Mouse (Mus musculus) megakaryocyte, embryonic 14.5 days (primary cell): ENCODE results near the gene Wbp11. TPM values are rescaled to one million over a fixed set of nuclear protein-coding genes. Genes with fewer than 3 reads are reported as not detected.

Experiments
- H3K27me3 ChIP-seq: replicated peaks from 2 replicates; pipeline ENCODE3; 2012; ENCODE audit warnings: inconsistent platforms
- H3K36me3 ChIP-seq: replicated peaks from 2 replicates; pipeline ENCODE3; 2012; ENCODE audit warnings: low read length, inconsistent platforms, mixed read lengths
- H3K4me1 ChIP-seq: 2 replicates; pipeline ENCODE4 v1.6.1; 2012; ENCODE audit warnings: inconsistent platforms
- H3K4me3 ChIP-seq: replicated peaks from 2 replicates; pipeline ENCODE3; 2012; ENCODE audit warnings: moderate library complexity, mild to moderate bottlenecking, inconsistent platforms
- H3K9me3 ChIP-seq: 2 replicates; pipeline ENCODE4 v1.6.1; 2012; ENCODE audit warnings: inconsistent platforms
- FLI1 ChIP-seq: IDR thresholded peaks from 2 replicates; pipeline ENCODE4 v1.6.1; 2012; ENCODE audit warnings: low read length, inconsistent platforms, mixed read lengths
- GATA1 ChIP-seq: IDR thresholded peaks from 3 replicates; pipeline ENCODE4 v1.6.1; 2012; ENCODE audit warnings: mixed read lengths, low read length, inconsistent platforms, borderline replicate concordance
- polyA plus RNA-seq: library from polyadenylated mRNA; stranded (reverse); fragments of >175 nt; gene quantifications from 2 replicates; pipeline ENCODE4 v1.2.3, GENCODE M21; 2012; ENCODE audit warnings: low replicate concordance; ENCODE audit not compliant: insufficient read depth

The Wbp11 gene
- polyA plus RNA-seq, 1 experiment: 145 TPM

GRCm38 (mm10) chr6:136795110-136795509, 32.9 kb downstream of the Wbp11 start:
- Histone ChIP-seq H3K4me1 (peaks cover 8% of the 10 kb centered on the region), H3K9me3 (no peaks in the 10 kb centered on the region), H3K4me3 (no peak overlapping the region), H3K36me3 (no peaks in the 10 kb centered on the region), H3K27me3 (peaks cover 2% of the 10 kb centered on the region)
- no peak for TF ChIP-seq GATA1
- TF ChIP-seq FLI1: no peak

GRCm38 (mm10) chr6:136793831-136794525, 34.1 kb downstream of the Wbp11 start:
- Histone ChIP-seq H3K27me3 (peaks cover 4% of the 10 kb centered on the region), H3K9me3 (no peaks in the 10 kb centered on the region), H3K4me1 (peaks cover 8% of the 10 kb centered on the region), H3K36me3 (no peaks in the 10 kb centered on the region), H3K4me3 (peak overlapping the region; percentile 23)
- no peak for TF ChIP-seq GATA1
- TF ChIP-seq FLI1: no peak

GRCm38 (mm10) chr6:136792884-136793758, 34.9 kb downstream of the Wbp11 start:
- Histone ChIP-seq H3K27me3 (peaks cover 4% of the 10 kb centered on the region), H3K9me3 (no peaks in the 10 kb centered on the region), H3K36me3 (no peaks in the 10 kb centered on the region), H3K4me3 (no peak overlapping the region), H3K4me1 (peaks cover 8% of the 10 kb centered on the region)
- TF ChIP-seq GATA1 (no peak), FLI1 (no peak)

GRCm38 (mm10) chr6:136789391-136789971, 38.6 kb downstream of the Wbp11 start:
- H3K4me3 ChIP-seq: no peak overlapping the region
- no peak for TF ChIP-seq GATA1
- TF ChIP-seq FLI1: no peak
- peaks cover 3% of the 10 kb centered on the region for H3K9me3 ChIP-seq
- peaks cover 4% of the 10 kb centered on the region for H3K27me3 ChIP-seq
- no peaks in the 10 kb centered on the region for H3K36me3 ChIP-seq
- peaks cover 8% of the 10 kb centered on the region for H3K4me1 ChIP-seq

- Histone ChIP-seq H3K36me3 (no peaks in the 10 kb centered on the region), H3K4me3 (no peak overlapping the region), H3K4me1 (no peaks in the 10 kb centered on the region), H3K9me3 (peaks cover 3% of the 10 kb centered on the region), H3K27me3 (peaks cover 4% of the 10 kb centered on the region)
- no peak for TF ChIP-seq GATA1
- no peak for TF ChIP-seq FLI1
Measured at GRCm38 (mm10) chr6:136782761-136783160, 45.3 kb downstream of the Wbp11 start.

- Histone ChIP-seq H3K36me3 (no peaks in the 10 kb centered on the region), H3K4me1 (no peaks in the 10 kb centered on the region), H3K4me3 (no peak overlapping the region), H3K27me3 (peaks cover 4% of the 10 kb centered on the region), H3K9me3 (peaks cover 3% of the 10 kb centered on the region)
- TF ChIP-seq FLI1: no peak
- TF ChIP-seq GATA1: no peak
Measured at GRCm38 (mm10) chr6:136782146-136782545, 45.9 kb downstream of the Wbp11 start.

GRCm38 (mm10) chr6:136781377-136781986, 46.6 kb downstream of the Wbp11 start, which contains the start of gene Gucy2c:
TSS of gene Gucy2c (minus strand) at chr6:136781765.
- Histone ChIP-seq H3K4me1 (no peaks in the 10 kb centered on the region), H3K27me3 (peaks cover 4% of the 10 kb centered on the region), H3K36me3 (no peaks in the 10 kb centered on the region), H3K9me3 (no peaks in the 10 kb centered on the region; the same call in 1 of the 2 replicates), H3K4me3 (no peak within 1 kb of the TSS)
- TF ChIP-seq FLI1 (no peak), GATA1 (no peak)

- H3K4me3 ChIP-seq: no peak overlapping the region
- H3K36me3 ChIP-seq: no peaks in the 10 kb centered on the region
- peaks cover 2% of the 10 kb centered on the region for H3K27me3 ChIP-seq
- TF ChIP-seq FLI1 (no peak), GATA1 (no peak)
- peaks cover 4% of the 10 kb centered on the region; the same call in 1 of the 2 replicates for H3K4me1 ChIP-seq
- no peaks in the 10 kb centered on the region; the same call in 1 of the 2 replicates for H3K9me3 ChIP-seq
Measured at GRCm38 (mm10) chr6:136776392-136776791, 51.6 kb downstream of the Wbp11 start.

- TF ChIP-seq GATA1: no peak
- no peak for TF ChIP-seq FLI1
- no peak overlapping the region for H3K4me3 ChIP-seq
- peaks cover 2% of the 10 kb centered on the region for H3K27me3 ChIP-seq
Measured at GRCm38 (mm10) chr6:136769859-136770258, 58.2 kb downstream of the Wbp11 start.

More at GRCm38 (mm10) chr6:136769859-136770258, 58.2 kb downstream of the Wbp11 start:
- H3K9me3 ChIP-seq: peaks cover 15% of the 10 kb centered on the region
- no peaks in the 10 kb centered on the region for H3K4me1 ChIP-seq
- no peaks in the 10 kb centered on the region for H3K36me3 ChIP-seq
